Mouse (Mus musculus) spleen, postnatal 14 days (tissue): ENCODE data around the gene Palmd.

Experiments
- DNase-seq, 2 experiments: peaks; one replicate each; pipeline ENCODE4 v3.0.0; 2021 to 2022; ENCODE audit warnings: low spot score in 2 of 2

Palmd gene

GRCm38 (mm10) chr3:116960414-116960813 is 8.4 kb downstream of the Palmd start:
- DNase-seq, result no peak

GRCm38 (mm10) chr3:116955061-116955460 is 13.7 kb downstream of the Palmd start:
- DNase-seq, result no peak

GRCm38 (mm10) chr3:116953366-116953765 is 15.4 kb downstream of the Palmd start:
- no peak for DNase-seq

GRCm38 (mm10) chr3:116952242-116952899 is 16.4 kb downstream of the Palmd start:
- no peak for DNase-seq

GRCm38 (mm10) chr3:116951489-116951888 is 17.3 kb downstream of the Palmd start:
- no peak for DNase-seq

GRCm38 (mm10) chr3:116950665-116951115 is 18.1 kb downstream of the Palmd start:
- DNase-seq, result no peak

- DNase-seq, result no peak
These were observed 22.3 kb downstream of the Palmd start for GRCm38 (mm10) chr3:116946476-116946875.

GRCm38 (mm10) chr3:116943422-116943821 is 25.4 kb downstream of the Palmd start:
- no peak for DNase-seq

GRCm38 (mm10) chr3:116942751-116943150 is 26.0 kb downstream of the Palmd start:
- no peak for DNase-seq

GRCm38 (mm10) chr3:116941559-116942117 is 27.1 kb downstream of the Palmd start:
- DNase-seq, result no peak

GRCm38 (mm10) chr3:116940804-116941558 is 27.8 kb downstream of the Palmd start:
- no peak for DNase-seq

- no peak for DNase-seq
These were observed 31.7 kb downstream of the Palmd start for GRCm38 (mm10) chr3:116936934-116937691.

GRCm38 (mm10) chr3:116933158-116933557 is 35.6 kb downstream of the Palmd start:
- DNase-seq, result no peak

- no peak for DNase-seq
These were observed 39.8 kb downstream of the Palmd start for GRCm38 (mm10) chr3:116928994-116929393.

- DNase-seq, result no peak
These were observed 45.7 kb downstream of the Palmd start for GRCm38 (mm10) chr3:116923042-116923441.

- DNase-seq, result no peak
These were observed 47.3 kb downstream of the Palmd start for GRCm38 (mm10) chr3:116921535-116921934.

- DNase-seq, result no peak
These were observed 51.8 kb downstream of the Palmd start for GRCm38 (mm10) chr3:116917016-116917415.

- DNase-seq, result no peak
These were observed 53.9 kb downstream of the Palmd start for GRCm38 (mm10) chr3:116914931-116915330.

- DNase-seq, result no peak
These were observed 54.4 kb downstream of the Palmd start for GRCm38 (mm10) chr3:116914374-116914773.

- DNase-seq, result no peak
These were observed 62.2 kb downstream of the Palmd start for GRCm38 (mm10) chr3:116906596-116906995.

GRCm38 (mm10) chr3:116905898-116906297 is 62.9 kb downstream of the Palmd start:
- DNase-seq, result no peak

- DNase-seq, result no peak
These were observed 64.6 kb downstream of the Palmd start for GRCm38 (mm10) chr3:116904158-116904557.
